Mouse (Mus musculus) liver, adult 2 months (tissue): ENCODE measurements around the gene Tomm70a. TPM values are rescaled to one million over a fixed set of nuclear protein-coding genes. Genes with fewer than 3 reads are reported as not detected.

Experiments used
- DNase-seq: peaks from one replicate; pipeline ENCODE4 v3.0.0-alpha.2; 2011; ENCODE audit warnings: low read depth, low spot score; ENCODE audit errors: extremely low read depth
- H3K27ac ChIP-seq: fragments of 200-500 bp; replicated peaks from 2 replicates; pipeline ENCODE4 v1.5.1; 2012; ENCODE audit warnings: low read depth, mild to moderate bottlenecking, control low read depth, inconsistent platforms, low read length; ENCODE audit not compliant: insufficient read depth
- H3K27me3 ChIP-seq: fragments of 200-500 bp; 2 replicates; pipeline ENCODE4 v1.6.1; 2012; ENCODE audit warnings: mild to moderate bottlenecking, moderate library complexity, low read length, inconsistent platforms; ENCODE audit not compliant: control insufficient read depth, insufficient read depth
- H3K36me3 ChIP-seq: fragments of 200-500 bp; 2 replicates; pipeline ENCODE4 v1.6.1; 2012; ENCODE audit warnings: low read length, inconsistent platforms; ENCODE audit not compliant: control insufficient read depth, insufficient read depth
- H3K4me1 ChIP-seq: fragments of 200-500 bp; 2 replicates; pipeline ENCODE4 v1.6.1; 2011; ENCODE audit warnings: low read length; ENCODE audit not compliant: control insufficient read depth, insufficient read depth
- H3K4me3 ChIP-seq: fragments of 200-500 bp; 2 replicates; pipeline ENCODE4 v1.5.1; 2011; ENCODE audit warnings: low read depth, mild to moderate bottlenecking, control low read depth, low read length, moderate library complexity; ENCODE audit not compliant: insufficient read depth
- H3K79me2 ChIP-seq: fragments of 200-500 bp; 2 replicates; pipeline ENCODE4 v1.6.1; 2012; ENCODE audit warnings: inconsistent platforms, mild to moderate bottlenecking, low read length, moderate library complexity; ENCODE audit not compliant: control insufficient read depth, insufficient read depth
- H3K9ac ChIP-seq: fragments of 200-500 bp; 2 replicates; pipeline ENCODE4 v1.6.1; 2012; ENCODE audit warnings: low read depth, mild to moderate bottlenecking, control low read depth, inconsistent platforms, low read length
- CTCF ChIP-seq: fragments of 200-500 bp; IDR thresholded peaks from 2 replicates; pipeline ENCODE4 v1.5.1; 2011; ENCODE audit warnings: low read depth, low read length, control low read depth
- POLR2A ChIP-seq: fragments of 200-500 bp; IDR thresholded peaks from 2 replicates; pipeline ENCODE4 v1.6.1; 2011; ENCODE audit warnings: low read length, control low read depth; ENCODE audit not compliant: insufficient read depth; ENCODE audit errors: extremely low read depth
- WGBS: fragments of 180-500 bp; shearing (Covaris S2); methylation state at CpG from one replicate; pipeline ENCODE4 v1.1.7; 2018; 5-methylcytosine and 5-hydroxymethylcytosine counted together
- polyA plus RNA-seq: library from polyadenylated mRNA; depleted of rRNA; stranded (reverse); fragments of >200 nt; gene quantifications from 2 replicates; pipeline ENCODE4 v1.2.3, GENCODE M21; 2012
- total RNA-seq: library from RNA; depleted of rRNA; stranded (reverse); fragments of >200 nt; gene quantifications from 2 replicates; pipeline ENCODE4 v1.2.3, GENCODE M21; 2014

Tomm70a gene
- total and polyA plus RNA-seq, 2 experiments: 14.2 to 62.0 TPM

- H3K27me3 ChIP-seq: no peaks in the 10 kb centered on the region
- peaks cover 21% of the 10 kb centered on the region for H3K79me2 ChIP-seq
- H3K9ac ChIP-seq: peak overlapping the region; percentile 87
- H3K27ac ChIP-seq: peak overlapping the region; percentile 97
- H3K4me1 ChIP-seq: peaks cover 31% of the 10 kb centered on the region
- peaks cover 22% of the 10 kb centered on the region for H3K36me3 ChIP-seq
- no peak for TF ChIP-seq POLR2A
- TF ChIP-seq CTCF: no peak
- 18% methylated on average over 6 of the region's 6 CpGs for WGBS
- DNase-seq: peak; percentile 95
- H3K4me3 ChIP-seq: peak overlapping the region; percentile 16
Measured at GRCm38 (mm10) chr16:57166086-57166485, 44.6 kb downstream of the Tomm70a start.

- WGBS: under 1% methylated on average over 58 of the region's 58 CpGs
- peak; percentile 78 for DNase-seq
- no peaks in the 10 kb centered on the region for H3K27me3 ChIP-seq
Measured at GRCm38 (mm10) chr16:57166611-57167513, 45.4 kb downstream of the Tomm70a start, which contains the start of gene Nit2. Gene Nit2, minus strand, starts transcription at chr16:57167341.

GRCm38 (mm10) chr16:57167514-57167912 lies 46.0 kb downstream of the Tomm70a start:
- no peak for TF ChIP-seq CTCF
- TF ChIP-seq POLR2A: no peak
- 12% methylated on average over 5 of the region's 5 CpGs for WGBS
- Histone ChIP-seq H3K9ac (peak overlapping the region; percentile 40; the same call in 1 of the 2 replicates), H3K4me1 (peaks cover 22% of the 10 kb centered on the region), H3K27ac (peak overlapping the region; percentile 52), H3K36me3 (peaks cover 16% of the 10 kb centered on the region), H3K79me2 (peaks cover 13% of the 10 kb centered on the region), H3K4me3 (peak overlapping the region; percentile 87), H3K27me3 (no peaks in the 10 kb centered on the region)
- DNase-seq: no peak

More at GRCm38 (mm10) chr16:57166611-57167513, 45.4 kb downstream of the Tomm70a start, which contains the start of gene Nit2:
- H3K36me3 ChIP-seq: peaks cover 18% of the 10 kb centered on the region
- H3K9ac ChIP-seq: peak within 1 kb of the TSS; percentile 95
- H3K27ac ChIP-seq: peak within 1 kb of the TSS; percentile 97
- peak; percentile 90 for TF ChIP-seq CTCF
- TF ChIP-seq POLR2A: peak; percentile 91
- peaks cover 26% of the 10 kb centered on the region for H3K4me1 ChIP-seq
- H3K4me3 ChIP-seq: peak within 1 kb of the TSS; percentile 87
- H3K79me2 ChIP-seq: peaks cover 18% of the 10 kb centered on the region

- Histone ChIP-seq H3K4me1 (peaks cover 22% of the 10 kb centered on the region), H3K27ac (no peak overlapping the region), H3K9ac (no peak overlapping the region), H3K79me2 (peaks cover 8% of the 10 kb centered on the region), H3K27me3 (no peaks in the 10 kb centered on the region), H3K4me3 (no peak overlapping the region), H3K36me3 (peaks cover 21% of the 10 kb centered on the region)
- TF ChIP-seq CTCF (no peak), POLR2A (no peak)
- DNase-seq: no peak
- 88% methylated on average over 4 of the region's 4 CpGs for WGBS
Measured at GRCm38 (mm10) chr16:57168236-57168635, 46.7 kb downstream of the Tomm70a start.

GRCm38 (mm10) chr16:57171161-57171560 lies 49.7 kb downstream of the Tomm70a start:
- Histone ChIP-seq H3K27ac (no peak overlapping the region), H3K4me3 (no peak overlapping the region), H3K4me1 (peaks cover 4% of the 10 kb centered on the region), H3K79me2 (no peaks in the 10 kb centered on the region), H3K27me3 (no peaks in the 10 kb centered on the region), H3K9ac (no peak overlapping the region), H3K36me3 (peaks cover 15% of the 10 kb centered on the region; the same call in 1 of the 2 replicates)
- no peak for DNase-seq
- TF ChIP-seq CTCF (no peak), POLR2A (no peak)
- WGBS: 80% methylated on average over 8 of the region's 8 CpGs
